Mouse (Mus musculus): ENCODE data around the gene Wdr72. TPM values are rescaled to one million over a fixed set of nuclear protein-coding genes. Genes with fewer than 3 reads are reported as not detected.

Gene Wdr72
- 2.0 and 3.0 TPM in 2 replicates for polyA plus RNA-seq (2011; ENCODE audit: insufficient read depth, insufficient read length, low read depth, missing spikeins)

- Histone ChIP-seq H3K27ac (ENCODE audit: insufficient read depth, low read length) (no peak within 1 kb of the TSS), H3K9ac (ENCODE audit: low read depth, poor library complexity, severe bottlenecking) (peak within 1 kb of the TSS; percentile 33; the same call in 1 of the 2 replicates), H3K9me3 (replicated peaks; ENCODE audit: control insufficient read depth, insufficient read depth, low read length, poor library complexity, severe bottlenecking) (no peaks in the 10 kb centered on the region), H3K4me1 (ENCODE audit: control insufficient read depth, insufficient read depth, low read length) (no peaks in the 10 kb centered on the region), H3K27me3 (ENCODE audit: control insufficient read depth, insufficient read depth, low read length, poor library complexity, severe bottlenecking) (no peaks in the 10 kb centered on the region), H3K36me3 (ENCODE audit: control insufficient read depth, insufficient read depth, low read length, poor library complexity, severe bottlenecking) (no peaks in the 10 kb centered on the region), H3K4me3 (ENCODE audit: low read depth, low read length) (peak within 1 kb of the TSS; percentile 35)
- TF ChIP-seq POLR2A (IDR thresholded peaks at IDR 0.05; ENCODE audit: insufficient read depth, low read length) (no peak), CTCF (IDR thresholded peaks at IDR 0.05; ENCODE audit: low read depth, low read length) (no peak), EP300 (IDR thresholded peaks at IDR 0.05; ENCODE audit: insufficient read depth, low read depth, low read length) (no peak)
Measured at GRCm38 (mm10) chr9:74109761-74110460, at the start of gene Wdr72. TSS of gene Wdr72 (plus strand) at chr9:74110356.

- no peaks in the 10 kb centered on the region for H3K27me3 ChIP-seq (ENCODE audit: control insufficient read depth, insufficient read depth, low read length, poor library complexity, severe bottlenecking)
- no peak for TF ChIP-seq POLR2A (IDR thresholded peaks at IDR 0.05; ENCODE audit: insufficient read depth, low read length)
- TF ChIP-seq CTCF (IDR thresholded peaks at IDR 0.05; ENCODE audit: low read depth, low read length) = peak; percentile 51
- no peak for TF ChIP-seq EP300 (IDR thresholded peaks at IDR 0.05; ENCODE audit: insufficient read depth, low read depth, low read length)
- no peak overlapping the region for H3K9ac ChIP-seq (ENCODE audit: low read depth, poor library complexity, severe bottlenecking)
- H3K9me3 ChIP-seq (replicated peaks; ENCODE audit: control insufficient read depth, insufficient read depth, low read length, poor library complexity, severe bottlenecking) = no peaks in the 10 kb centered on the region
- no peaks in the 10 kb centered on the region for H3K36me3 ChIP-seq (ENCODE audit: control insufficient read depth, insufficient read depth, low read length, poor library complexity, severe bottlenecking)
- no peak overlapping the region for H3K4me3 ChIP-seq (ENCODE audit: low read depth, low read length)
- H3K4me1 ChIP-seq (ENCODE audit: control insufficient read depth, insufficient read depth, low read length) = no peaks in the 10 kb centered on the region
- H3K27ac ChIP-seq (ENCODE audit: insufficient read depth, low read length) = no peak overlapping the region
Measured at GRCm38 (mm10) chr9:74066278-74066677, 43.9 kb upstream of the Wdr72 start.

GRCm38 (mm10) chr9:74066766-74067165 is 43.4 kb upstream of the Wdr72 start:
- Histone ChIP-seq H3K9me3 (replicated peaks; ENCODE audit: control insufficient read depth, insufficient read depth, low read length, poor library complexity, severe bottlenecking) (no peaks in the 10 kb centered on the region), H3K9ac (ENCODE audit: low read depth, poor library complexity, severe bottlenecking) (no peak overlapping the region), H3K4me1 (ENCODE audit: control insufficient read depth, insufficient read depth, low read length) (no peaks in the 10 kb centered on the region), H3K4me3 (ENCODE audit: low read depth, low read length) (no peak overlapping the region), H3K36me3 (ENCODE audit: control insufficient read depth, insufficient read depth, low read length, poor library complexity, severe bottlenecking) (no peaks in the 10 kb centered on the region), H3K27ac (ENCODE audit: insufficient read depth, low read length) (no peak overlapping the region), H3K27me3 (ENCODE audit: control insufficient read depth, insufficient read depth, low read length, poor library complexity, severe bottlenecking) (no peaks in the 10 kb centered on the region)
- TF ChIP-seq POLR2A (IDR thresholded peaks at IDR 0.05; ENCODE audit: insufficient read depth, low read length) = no peak
- TF ChIP-seq EP300 (IDR thresholded peaks at IDR 0.05; ENCODE audit: insufficient read depth, low read depth, low read length) = no peak
- TF ChIP-seq CTCF (IDR thresholded peaks at IDR 0.05; ENCODE audit: low read depth, low read length) = no peak

GRCm38 (mm10) chr9:74075958-74076357 is 34.2 kb upstream of the Wdr72 start:
- TF ChIP-seq EP300 (IDR thresholded peaks at IDR 0.05; ENCODE audit: insufficient read depth, low read depth, low read length) (no peak), POLR2A (IDR thresholded peaks at IDR 0.05; ENCODE audit: insufficient read depth, low read length) (no peak), CTCF (IDR thresholded peaks at IDR 0.05; ENCODE audit: low read depth, low read length) (no peak)
- no peaks in the 10 kb centered on the region for H3K36me3 ChIP-seq (ENCODE audit: control insufficient read depth, insufficient read depth, low read length, poor library complexity, severe bottlenecking)
- no peaks in the 10 kb centered on the region for H3K27me3 ChIP-seq (ENCODE audit: control insufficient read depth, insufficient read depth, low read length, poor library complexity, severe bottlenecking)
- H3K9me3 ChIP-seq (replicated peaks; ENCODE audit: control insufficient read depth, insufficient read depth, low read length, poor library complexity, severe bottlenecking) = no peaks in the 10 kb centered on the region
- H3K27ac ChIP-seq (ENCODE audit: insufficient read depth, low read length) = no peak overlapping the region
- H3K9ac ChIP-seq (ENCODE audit: low read depth, poor library complexity, severe bottlenecking) = no peak overlapping the region
- no peak overlapping the region for H3K4me3 ChIP-seq (ENCODE audit: low read depth, low read length)
- H3K4me1 ChIP-seq (ENCODE audit: control insufficient read depth, insufficient read depth, low read length) = peaks cover 1% of the 10 kb centered on the region

GRCm38 (mm10) chr9:74078458-74078857 is 31.7 kb upstream of the Wdr72 start:
- Histone ChIP-seq H3K4me3 (ENCODE audit: low read depth, low read length) (no peak overlapping the region), H3K27ac (ENCODE audit: insufficient read depth, low read length) (no peak overlapping the region), H3K27me3 (ENCODE audit: control insufficient read depth, insufficient read depth, low read length, poor library complexity, severe bottlenecking) (no peaks in the 10 kb centered on the region), H3K9me3 (replicated peaks; ENCODE audit: control insufficient read depth, insufficient read depth, low read length, poor library complexity, severe bottlenecking) (no peaks in the 10 kb centered on the region), H3K4me1 (ENCODE audit: control insufficient read depth, insufficient read depth, low read length) (peaks cover 1% of the 10 kb centered on the region), H3K9ac (ENCODE audit: low read depth, poor library complexity, severe bottlenecking) (no peak overlapping the region), H3K36me3 (ENCODE audit: control insufficient read depth, insufficient read depth, low read length, poor library complexity, severe bottlenecking) (no peaks in the 10 kb centered on the region)
- TF ChIP-seq POLR2A (IDR thresholded peaks at IDR 0.05; ENCODE audit: insufficient read depth, low read length) (no peak), EP300 (IDR thresholded peaks at IDR 0.05; ENCODE audit: insufficient read depth, low read depth, low read length) (no peak), CTCF (IDR thresholded peaks at IDR 0.05; ENCODE audit: low read depth, low read length) (no peak)

GRCm38 (mm10) chr9:74080241-74080640 is 29.9 kb upstream of the Wdr72 start:
- Histone ChIP-seq H3K4me3 (ENCODE audit: low read depth, low read length) (no peak overlapping the region), H3K27ac (ENCODE audit: insufficient read depth, low read length) (no peak overlapping the region), H3K4me1 (ENCODE audit: control insufficient read depth, insufficient read depth, low read length) (peaks cover 1% of the 10 kb centered on the region), H3K36me3 (ENCODE audit: control insufficient read depth, insufficient read depth, low read length, poor library complexity, severe bottlenecking) (no peaks in the 10 kb centered on the region), H3K9ac (ENCODE audit: low read depth, poor library complexity, severe bottlenecking) (no peak overlapping the region), H3K9me3 (replicated peaks; ENCODE audit: control insufficient read depth, insufficient read depth, low read length, poor library complexity, severe bottlenecking) (no peaks in the 10 kb centered on the region), H3K27me3 (ENCODE audit: control insufficient read depth, insufficient read depth, low read length, poor library complexity, severe bottlenecking) (no peaks in the 10 kb centered on the region)
- TF ChIP-seq POLR2A (IDR thresholded peaks at IDR 0.05; ENCODE audit: insufficient read depth, low read length) (no peak), CTCF (IDR thresholded peaks at IDR 0.05; ENCODE audit: low read depth, low read length) (no peak), EP300 (IDR thresholded peaks at IDR 0.05; ENCODE audit: insufficient read depth, low read depth, low read length) (no peak)

Data from ES-Bruce4 (cell line).